Mouse (Mus musculus): ENCODE data around the gene Cacna2d1.

- TF ChIP-seq GATA1 (IDR thresholded peaks at IDR 0.05; ENCODE audit: borderline replicate concordance, low read length): no peak
- TF ChIP-seq FLI1 (IDR thresholded peaks at IDR 0.05; ENCODE audit: low read length): no peak
Measured at GRCm38 (mm10) chr5:16297170-16297771, 362.8 kb downstream of the Cacna2d1 start.

Data from megakaryocyte, embryonic 14.5 days (primary cell).